Mouse (Mus musculus) embryo, embryonic 10 days (tissue): ENCODE measurements around the gene N4bp2.
"Not testable (repeated sequence)": the region's sequence is repeated elsewhere in the genome, so short reads cannot be mapped to it uniquely, and the experiment has no call there.

ENCODE experiments used
- DNase-seq: peaks from one replicate; pipeline ENCODE4 v3.0.0-alpha.2; 2015; ENCODE audit warnings: low spot score

N4bp2 gene

GRCm38 (mm10) chr5:65763088-65763915 lies at the start of gene N4bp2:
Gene N4bp2 (plus strand): TSS chr5:65763521.
- peak; percentile 75 for DNase-seq

- DNase-seq: no peak
Observed at GRCm38 (mm10) chr5:65715084-65715483, 48.2 kb upstream of the N4bp2 start.

- no peak for DNase-seq
Observed at GRCm38 (mm10) chr5:65717063-65717902, 46.0 kb upstream of the N4bp2 start.

GRCm38 (mm10) chr5:65717903-65718211 lies 45.5 kb upstream of the N4bp2 start:
- DNase-seq: not testable (repeated sequence)

- DNase-seq: peak; percentile 56
Observed at GRCm38 (mm10) chr5:65718368-65718767, 45.0 kb upstream of the N4bp2 start.

- peak; percentile 82 for DNase-seq
Observed at GRCm38 (mm10) chr5:65724311-65725054, 38.8 kb upstream of the N4bp2 start.

- peak; percentile 44 for DNase-seq
Observed at GRCm38 (mm10) chr5:65731173-65732007, 31.9 kb upstream of the N4bp2 start.

- DNase-seq: no peak
Observed at GRCm38 (mm10) chr5:65735601-65736000, 27.7 kb upstream of the N4bp2 start.

- no peak for DNase-seq
Observed at GRCm38 (mm10) chr5:65739366-65739765, 24.0 kb upstream of the N4bp2 start.

GRCm38 (mm10) chr5:65746908-65747307 lies 16.4 kb upstream of the N4bp2 start:
- no peak for DNase-seq

GRCm38 (mm10) chr5:65748386-65748785 lies 14.9 kb upstream of the N4bp2 start:
- DNase-seq: no peak

- DNase-seq: no peak
Observed at GRCm38 (mm10) chr5:65748880-65749279, 14.4 kb upstream of the N4bp2 start.

GRCm38 (mm10) chr5:65752021-65752420 lies 11.3 kb upstream of the N4bp2 start:
- no peak for DNase-seq

- DNase-seq: no peak
Observed at GRCm38 (mm10) chr5:65755859-65756258, 7.5 kb upstream of the N4bp2 start.

GRCm38 (mm10) chr5:65757110-65757509 lies 6.2 kb upstream of the N4bp2 start:
- no peak for DNase-seq

GRCm38 (mm10) chr5:65760041-65760440 lies 3.3 kb upstream of the N4bp2 start:
- DNase-seq: no peak

GRCm38 (mm10) chr5:65760599-65760998 lies 2.7 kb upstream of the N4bp2 start:
- no peak for DNase-seq

- DNase-seq: no peak
Observed at GRCm38 (mm10) chr5:65761020-65761419, 2.3 kb upstream of the N4bp2 start.

- peak; percentile 71 for DNase-seq
Observed at GRCm38 (mm10) chr5:65761921-65762320, 1.4 kb upstream of the N4bp2 start.

- DNase-seq: no peak
Observed at GRCm38 (mm10) chr5:65762686-65763085, 635 bp upstream of the N4bp2 start.
